Mouse (Mus musculus): ENCODE data around the gene Dtx3.

The Dtx3 gene

DNA sequence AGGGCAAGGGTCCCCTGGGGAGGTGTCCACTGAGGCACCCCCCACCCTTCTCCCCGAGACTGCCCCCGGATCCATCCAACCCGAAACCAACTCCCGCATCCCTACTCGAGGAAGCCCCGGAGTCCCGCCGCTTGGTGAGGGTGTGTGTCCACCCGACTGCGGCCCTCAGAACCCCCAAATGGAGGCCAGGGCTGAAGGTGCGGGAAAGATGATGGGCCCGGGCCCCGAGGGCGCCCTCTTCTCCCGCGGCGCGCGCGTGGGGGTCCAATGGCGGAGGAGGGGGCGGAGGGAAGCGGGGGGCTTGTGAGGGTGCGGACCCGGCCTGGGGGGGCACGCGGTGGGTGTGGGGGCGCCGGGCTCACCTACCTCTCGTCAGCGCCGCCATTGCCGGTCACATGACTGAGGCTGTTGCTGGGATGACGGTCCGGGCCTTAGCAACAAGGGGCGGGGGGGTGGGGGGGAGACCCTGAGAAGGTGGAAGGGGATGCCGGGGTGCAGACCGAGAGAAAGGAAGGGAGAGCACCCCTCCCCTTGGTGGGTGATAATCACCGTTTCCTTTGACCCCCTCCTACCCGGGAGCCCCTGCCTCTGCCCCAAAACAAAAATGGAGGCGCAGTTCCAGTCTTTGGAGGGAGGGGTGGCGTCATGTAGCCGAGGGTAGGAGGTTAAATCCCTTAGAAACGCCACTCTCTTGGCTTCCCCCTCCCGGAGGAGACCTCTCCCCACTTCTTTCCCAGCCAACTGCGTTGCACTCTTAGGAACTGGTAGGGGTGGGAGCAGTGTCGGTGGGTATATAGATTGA is at the start of gene Dtx3:
Dtx3 (minus strand) TSS at position 401 of the 802 bp plus-strand sequence.
- no peak for DNase-seq (ENCODE audit: low read depth, low spot score)

- no peak for DNase-seq (ENCODE audit: low read depth, low spot score)
Observed at GRCm38 (mm10) chr10:127238241-127238824, 42.8 kb upstream of the Dtx3 start.

DNA sequence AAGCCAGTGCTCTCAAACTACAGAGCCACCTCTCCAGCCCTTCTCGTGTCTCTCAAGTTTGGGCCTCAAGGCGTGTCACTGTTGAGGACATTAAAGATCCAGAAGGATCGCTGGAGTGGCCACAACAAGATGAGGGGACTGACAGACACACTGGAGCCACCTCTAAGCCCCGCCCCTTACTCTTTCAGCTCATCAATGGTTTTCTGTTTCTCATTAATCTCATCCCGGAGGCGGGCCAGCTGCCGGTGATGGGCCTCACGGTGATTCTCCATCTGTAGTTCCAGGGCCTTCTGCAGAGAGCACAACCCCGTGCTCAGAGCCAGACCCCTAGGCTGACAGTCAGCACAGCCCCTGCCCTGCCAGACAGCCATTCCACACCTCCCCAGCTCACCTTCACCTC is 41.0 kb upstream of the Dtx3 start:
- DNase-seq (ENCODE audit: low read depth, low spot score) = no peak

- DNase-seq (ENCODE audit: low read depth, low spot score) = no peak
Observed at GRCm38 (mm10) chr10:127233141-127233540, 37.6 kb upstream of the Dtx3 start.

GRCm38 (mm10) chr10:127231741-127232140 is 36.2 kb upstream of the Dtx3 start:
- DNase-seq (ENCODE audit: low read depth, low spot score) = no peak

DNA sequence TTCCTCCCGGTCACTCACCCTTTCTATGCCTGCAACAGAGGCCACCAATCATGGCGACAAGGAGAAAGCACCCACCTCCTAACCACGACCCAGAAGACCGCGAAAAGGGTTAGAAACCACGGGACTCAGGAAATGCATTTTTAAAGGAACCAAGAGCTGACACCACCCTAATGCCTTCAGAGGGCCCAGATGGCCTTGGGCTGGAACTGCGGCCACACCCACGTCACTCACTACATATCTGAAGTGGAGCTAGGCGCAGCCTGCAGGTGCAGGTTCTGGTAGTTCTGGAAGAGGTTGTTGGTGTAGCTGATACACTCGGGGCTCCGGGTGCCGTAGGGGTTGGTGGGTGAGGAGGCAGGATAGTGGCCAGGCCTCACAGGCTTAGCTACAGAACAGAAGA is 35.2 kb upstream of the Dtx3 start:
- DNase-seq (ENCODE audit: low read depth, low spot score) = no peak

DNA sequence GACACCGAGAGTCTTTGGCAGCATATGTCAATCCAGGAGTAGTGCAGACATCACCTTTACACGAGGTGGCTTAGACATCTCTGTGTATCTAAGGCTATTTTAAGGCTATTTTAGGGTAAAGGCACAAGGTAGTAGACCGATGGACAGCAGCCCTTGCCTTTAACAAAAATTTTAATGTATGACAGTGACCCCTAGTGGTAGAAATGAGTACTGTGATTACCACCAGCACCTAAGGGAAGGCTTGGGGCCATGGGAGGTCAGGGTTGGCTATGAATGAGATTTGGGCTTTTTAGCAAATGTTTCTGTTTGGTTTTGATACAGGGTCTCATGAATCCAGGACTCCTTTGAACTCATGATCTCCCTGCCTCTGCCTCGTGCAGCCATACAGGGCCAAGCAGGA is 33.4 kb upstream of the Dtx3 start:
- peak; percentile 62 for DNase-seq (ENCODE audit: low read depth, low spot score)

- DNase-seq (ENCODE audit: low read depth, low spot score) = no peak
Observed at GRCm38 (mm10) chr10:127227163-127227562, 31.6 kb upstream of the Dtx3 start.

- DNase-seq (ENCODE audit: low read depth, low spot score) = no peak
Observed at GRCm38 (mm10) chr10:127226318-127226895, 30.9 kb upstream of the Dtx3 start.

GRCm38 (mm10) chr10:127225732-127226131 is 30.2 kb upstream of the Dtx3 start:
- no peak for DNase-seq (ENCODE audit: low read depth, low spot score)

DNA sequence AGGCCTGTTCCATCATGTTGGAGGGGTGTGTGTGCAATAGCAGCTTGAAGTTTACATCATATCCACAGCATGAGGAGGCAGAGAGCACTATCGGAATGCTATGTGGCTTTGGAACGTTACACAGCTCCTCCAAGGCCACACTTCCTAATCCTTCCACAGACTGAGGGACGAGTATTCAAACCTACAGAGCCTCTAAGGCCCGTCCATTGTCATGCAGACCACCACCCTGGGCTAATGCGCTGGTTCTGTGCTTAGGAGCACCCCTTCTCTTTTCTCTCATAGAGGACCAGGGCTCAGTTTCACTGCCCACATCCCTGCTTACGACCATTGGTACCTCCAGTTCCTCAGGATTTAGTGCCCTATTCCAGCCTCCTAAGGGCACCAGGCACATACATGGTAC is 29.7 kb upstream of the Dtx3 start:
- DNase-seq (ENCODE audit: low read depth, low spot score) = no peak

DNA sequence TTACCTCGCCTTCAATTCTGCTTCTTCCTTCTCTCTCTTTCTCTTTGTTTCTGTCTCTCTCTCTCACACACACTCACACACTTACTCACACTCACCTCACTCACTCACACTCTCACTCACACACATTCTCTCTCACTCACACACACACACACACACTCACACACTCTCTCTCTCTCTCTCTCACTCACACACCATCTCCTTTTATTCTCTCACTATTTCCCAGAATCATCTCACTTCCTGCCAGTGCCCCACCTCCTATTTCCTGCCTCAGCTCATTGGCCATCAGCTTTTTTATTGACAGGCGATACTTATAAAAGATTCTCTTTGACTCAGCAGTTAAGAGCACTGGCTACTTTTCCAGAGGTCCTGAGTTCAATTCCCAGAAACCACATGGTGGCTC is 22.8 kb upstream of the Dtx3 start:
- no peak for DNase-seq (ENCODE audit: low read depth, low spot score)

DNA sequence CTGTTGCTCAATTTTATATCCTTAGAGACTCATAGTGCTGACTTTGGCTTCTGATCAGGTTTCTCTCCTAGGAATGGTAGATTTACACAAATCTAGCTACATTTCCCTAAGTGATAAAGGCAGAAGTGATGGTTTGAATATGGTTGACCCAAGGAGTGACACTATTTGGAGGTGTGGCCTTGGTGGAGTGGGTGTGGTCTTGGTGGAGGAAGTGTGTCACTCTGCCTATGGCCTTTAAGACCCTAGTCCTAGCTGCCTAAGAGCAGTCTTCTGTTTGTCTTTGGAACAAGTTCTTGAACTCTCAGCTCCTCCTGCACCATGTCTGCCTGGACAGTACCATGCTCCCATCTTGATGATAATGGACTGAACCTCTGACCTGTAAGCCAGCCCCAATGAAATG is 21.6 kb upstream of the Dtx3 start:
- DNase-seq (ENCODE audit: low read depth, low spot score) = no peak

GRCm38 (mm10) chr10:127216456-127216855 is 20.9 kb upstream of the Dtx3 start:
- no peak for DNase-seq (ENCODE audit: low read depth, low spot score)

DNA sequence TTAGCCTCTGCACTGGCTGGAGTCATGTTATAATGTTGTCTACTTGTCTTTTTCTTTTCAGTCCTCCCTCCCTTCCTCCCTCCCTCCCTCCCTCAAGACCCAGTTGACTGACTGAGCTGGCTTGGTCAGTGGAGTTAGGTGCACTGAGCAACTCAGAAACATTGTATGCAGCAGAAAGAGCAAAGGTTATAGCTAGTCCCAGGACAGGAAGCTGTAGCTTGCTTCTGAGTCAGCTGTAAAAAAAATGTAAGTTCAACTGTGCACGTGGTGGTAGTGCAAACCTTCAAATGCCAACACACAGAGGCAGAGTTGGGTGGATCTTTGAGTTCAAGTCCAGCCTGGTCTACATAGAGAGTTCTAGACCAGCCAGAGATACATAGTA is 18.9 kb upstream of the Dtx3 start:
- DNase-seq (ENCODE audit: low read depth, low spot score) = no peak

DNA sequence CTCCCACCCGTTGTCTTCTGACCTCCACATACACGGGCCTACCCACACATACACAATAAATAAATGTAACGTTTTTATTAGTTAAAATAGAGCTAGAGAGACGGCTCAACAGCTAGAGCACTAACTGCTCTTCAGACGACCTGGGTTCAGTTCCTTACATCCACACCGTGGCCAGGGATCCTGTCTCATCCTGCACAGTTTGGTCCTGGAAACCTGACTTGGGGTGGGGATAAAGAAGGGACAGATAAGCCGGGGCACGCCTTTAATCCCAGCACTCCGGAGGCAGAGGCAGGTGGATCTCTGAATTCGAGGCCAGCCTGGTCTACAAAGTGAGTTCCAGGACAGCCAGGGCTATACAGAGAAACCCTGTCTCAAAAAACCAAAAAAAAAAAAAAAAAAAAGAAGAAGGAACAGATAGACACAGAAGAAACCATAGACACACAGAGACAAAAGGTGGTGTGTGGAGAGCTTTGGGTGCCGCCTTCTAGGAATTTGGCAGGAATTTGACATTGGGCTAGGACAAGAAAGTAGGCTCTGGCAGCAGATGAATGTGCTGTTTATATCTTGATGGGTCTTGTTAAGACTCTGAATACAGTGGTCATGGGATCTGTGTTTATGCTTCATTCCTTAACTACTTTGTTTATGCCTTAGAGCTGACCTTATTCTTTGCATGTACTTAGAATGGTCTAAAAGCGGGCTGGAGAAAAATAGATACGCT is 18.3 kb upstream of the Dtx3 start:
- no peak for DNase-seq (ENCODE audit: low read depth, low spot score)

- DNase-seq (ENCODE audit: low read depth, low spot score) = no peak
Observed at GRCm38 (mm10) chr10:127213272-127213671, 17.7 kb upstream of the Dtx3 start.

DNA sequence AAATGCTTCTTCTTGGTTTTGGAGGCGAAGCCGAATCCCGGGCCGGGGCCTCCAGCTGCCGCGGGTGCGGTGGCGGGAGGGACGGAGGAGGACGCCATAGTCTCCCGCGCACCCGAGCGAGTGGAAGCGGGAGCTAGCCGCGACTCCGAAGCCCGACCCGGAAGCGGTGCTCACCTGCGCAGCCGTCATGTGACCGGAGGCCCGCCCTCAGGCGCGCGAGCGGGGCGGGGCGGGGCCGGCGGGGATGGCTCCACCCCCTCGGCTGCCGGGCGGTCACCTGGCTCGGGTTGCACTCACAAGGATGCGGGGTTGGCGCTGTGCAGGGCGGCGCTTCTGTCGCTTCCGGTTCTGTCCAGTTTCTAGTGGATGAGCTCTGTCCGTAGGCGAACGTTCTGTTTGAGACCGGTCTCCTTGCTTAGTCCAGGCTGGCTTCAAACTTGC is 15.9 kb upstream of the Dtx3 start, which contains the start of gene Pip4k2c:
Pip4k2c (minus strand) TSS at position 172 of the 441 bp plus-strand sequence.
- DNase-seq (ENCODE audit: low read depth, low spot score) = peak; percentile 72

GRCm38 (mm10) chr10:127210961-127211405 is 15.5 kb upstream of the Dtx3 start:
- no peak for DNase-seq (ENCODE audit: low read depth, low spot score)

GRCm38 (mm10) chr10:127209928-127210570 is 14.5 kb upstream of the Dtx3 start:
- no peak for DNase-seq (ENCODE audit: low read depth, low spot score)

- DNase-seq (ENCODE audit: low read depth, low spot score) = no peak
Observed at GRCm38 (mm10) chr10:127208921-127209320, 13.4 kb upstream of the Dtx3 start.

- DNase-seq (ENCODE audit: low read depth, low spot score) = no peak
Observed at GRCm38 (mm10) chr10:127205373-127205772, 9.8 kb upstream of the Dtx3 start.

All from embryo, embryonic 11.5 days (tissue).